Mouse (Mus musculus): ENCODE data around the gene Ccdc113. TPM values are rescaled to one million over a fixed set of nuclear protein-coding genes. Genes with fewer than 3 reads are reported as not detected.

The Ccdc113 gene
- total RNA-seq (2014; fragmentation: Nextera tagmentation) = not detected in 2 replicates
- total RNA-seq (2017) = not detected in 2 replicates

GRCm38 (mm10) chr8:95533584-95534387, at the start of gene Ccdc113:
TSS of gene Ccdc113 (plus strand) at chr8:95534085.
- peak; percentile 89 for ATAC-seq (replicated peaks; ENCODE audit: low FRiP score, low TSS enrichment, poor library complexity, severe bottlenecking)

DNA sequence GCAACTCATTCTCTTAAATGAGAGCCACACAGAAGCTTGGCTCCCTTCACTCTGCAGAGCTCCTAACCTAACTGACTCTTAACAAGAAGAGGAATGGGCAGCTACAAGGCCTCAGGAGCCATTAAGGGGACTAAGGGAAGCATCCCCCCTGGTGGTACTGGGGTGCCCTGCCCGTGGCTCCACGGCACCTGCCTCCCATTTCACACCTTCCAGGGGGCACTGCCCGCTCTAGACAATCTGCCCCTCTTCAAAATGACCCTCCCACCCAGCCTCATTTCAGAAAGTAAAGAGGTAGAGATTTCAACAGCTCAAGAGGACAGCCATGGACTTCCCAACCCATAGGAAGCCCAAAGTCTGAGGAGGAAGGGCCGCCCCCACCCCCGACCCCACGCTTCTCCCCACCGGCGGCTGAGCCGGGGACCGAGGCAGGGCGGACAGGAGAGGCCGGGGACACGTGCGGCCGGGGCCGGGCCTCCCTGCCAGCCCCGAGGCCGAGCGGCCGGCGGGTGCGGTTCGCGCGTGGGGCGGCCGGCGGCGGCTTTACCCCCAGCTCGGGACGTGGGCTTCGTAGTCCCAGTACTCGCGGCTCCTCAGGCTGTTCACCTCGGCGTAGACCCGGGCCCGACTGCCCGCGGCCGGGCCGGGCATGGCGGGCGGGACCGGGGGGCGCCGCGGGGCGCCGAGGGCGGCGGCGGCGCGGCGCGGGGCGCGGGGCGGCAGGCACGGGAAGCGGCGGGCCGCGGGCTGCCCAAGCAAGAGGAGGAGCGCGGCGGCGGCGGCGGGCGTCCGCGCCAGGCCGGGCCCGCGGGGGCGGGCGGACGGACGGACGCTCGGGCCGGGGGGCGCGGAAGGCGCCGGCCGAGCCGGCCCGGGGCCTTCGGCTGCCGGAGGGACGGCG, 45.8 kb upstream of the Ccdc113 start:
- peak; percentile 58; the same call in 1 of the 2 replicates for ATAC-seq (replicated peaks; ENCODE audit: low FRiP score, low TSS enrichment, poor library complexity, severe bottlenecking)

DNA sequence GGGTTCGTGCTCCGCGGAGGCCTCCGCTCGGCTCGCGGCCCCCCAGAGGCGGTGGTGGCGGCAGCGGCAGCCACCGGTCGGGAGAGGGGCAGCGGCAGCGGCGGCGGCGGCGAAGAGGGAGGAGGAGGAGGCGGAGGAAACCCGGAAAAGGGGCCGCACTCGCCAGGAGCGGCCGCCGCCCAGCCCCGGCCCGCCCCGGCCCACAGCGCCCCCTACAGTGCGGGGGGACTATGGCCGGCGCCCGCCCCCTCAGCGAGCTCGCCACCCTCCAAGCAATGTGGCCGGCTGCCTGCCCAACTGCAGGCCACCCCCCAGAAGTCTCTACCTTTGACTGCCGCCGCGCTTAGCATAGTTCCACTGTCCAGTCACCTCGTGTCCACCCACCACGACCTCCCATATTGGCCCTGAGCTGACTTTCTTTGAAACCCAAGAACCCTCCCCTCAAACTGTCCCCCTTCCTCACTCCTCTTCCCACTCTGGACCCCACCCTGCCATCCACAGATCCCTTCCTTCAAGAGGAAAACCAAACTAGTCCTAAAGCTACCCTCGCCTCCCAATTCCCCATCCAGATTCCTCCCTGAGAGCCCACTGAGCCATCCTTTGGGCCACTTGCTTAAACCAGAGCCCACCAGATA, 45.1 kb upstream of the Ccdc113 start:
- peak; percentile 88 for ATAC-seq (replicated peaks; ENCODE audit: low FRiP score, low TSS enrichment, poor library complexity, severe bottlenecking)

GRCm38 (mm10) chr8:95490006-95490405, 43.9 kb upstream of the Ccdc113 start, which contains the start of gene Csnk2a2:
TSS of gene Csnk2a2 (minus strand) at chr8:95490039.
- ATAC-seq (replicated peaks; ENCODE audit: low FRiP score, low TSS enrichment, poor library complexity, severe bottlenecking) = no peak

DNA sequence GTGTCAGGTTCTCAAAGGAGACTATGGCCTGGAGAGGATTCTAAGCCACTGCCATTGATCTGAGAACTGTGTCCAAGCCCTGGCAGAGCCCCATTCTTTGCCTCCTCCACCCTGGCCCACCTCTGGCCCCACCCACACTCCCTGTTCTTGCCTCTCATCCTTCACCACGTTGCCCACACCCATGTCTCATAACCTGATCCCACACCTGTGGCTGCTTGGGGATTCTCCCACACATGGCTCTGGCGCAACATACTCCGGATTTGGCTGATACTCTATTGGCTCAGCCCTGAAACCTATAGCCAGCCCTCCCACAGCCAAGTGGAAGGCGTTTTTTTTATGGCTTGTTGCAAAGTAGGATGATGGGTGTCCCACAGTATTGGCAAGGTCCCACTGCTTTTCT, 41.8 kb upstream of the Ccdc113 start:
- no peak for ATAC-seq (replicated peaks; ENCODE audit: low FRiP score, low TSS enrichment, poor library complexity, severe bottlenecking)

DNA sequence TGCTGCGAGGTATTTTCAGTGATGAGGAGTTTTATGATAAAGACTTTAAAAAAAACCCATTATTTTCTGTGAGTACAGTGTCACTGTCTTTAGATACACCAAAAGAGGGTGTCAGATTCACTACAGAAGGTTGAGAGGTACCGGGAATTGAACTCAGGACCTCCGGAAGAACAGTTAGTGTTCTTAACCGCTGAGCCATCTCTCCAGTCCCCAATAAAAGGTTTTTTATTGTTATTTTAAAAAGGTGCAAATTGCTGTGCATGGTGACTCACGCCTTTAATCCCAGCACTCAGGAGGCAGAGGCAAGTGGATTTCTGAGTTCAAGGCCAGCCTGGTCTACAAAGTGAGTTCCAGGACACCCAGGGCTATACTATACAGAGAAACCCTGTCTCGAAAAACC, 38.4 kb upstream of the Ccdc113 start:
- no peak for ATAC-seq (replicated peaks; ENCODE audit: low FRiP score, low TSS enrichment, poor library complexity, severe bottlenecking)

DNA sequence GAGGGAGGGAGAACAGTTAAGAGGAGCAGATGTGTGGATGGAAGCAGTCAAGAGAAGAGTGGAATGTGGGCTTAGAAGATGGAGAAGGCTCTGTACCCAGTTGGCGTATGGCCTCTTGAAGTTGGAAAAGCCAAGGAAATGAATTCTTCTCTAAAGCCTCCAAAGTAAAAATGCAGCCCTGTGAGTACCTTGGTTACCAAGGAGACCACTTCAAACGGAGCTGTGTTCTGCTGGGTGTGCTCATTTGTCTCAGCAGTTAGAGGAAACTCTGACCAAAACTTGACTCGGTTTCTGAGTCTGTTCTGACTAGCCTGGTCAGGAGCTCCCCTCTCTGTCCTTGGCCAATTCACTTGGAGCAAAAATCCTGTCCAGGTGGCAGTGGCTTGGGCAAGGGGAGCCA, 37.5 kb upstream of the Ccdc113 start:
- no peak for ATAC-seq (replicated peaks; ENCODE audit: low FRiP score, low TSS enrichment, poor library complexity, severe bottlenecking)

DNA sequence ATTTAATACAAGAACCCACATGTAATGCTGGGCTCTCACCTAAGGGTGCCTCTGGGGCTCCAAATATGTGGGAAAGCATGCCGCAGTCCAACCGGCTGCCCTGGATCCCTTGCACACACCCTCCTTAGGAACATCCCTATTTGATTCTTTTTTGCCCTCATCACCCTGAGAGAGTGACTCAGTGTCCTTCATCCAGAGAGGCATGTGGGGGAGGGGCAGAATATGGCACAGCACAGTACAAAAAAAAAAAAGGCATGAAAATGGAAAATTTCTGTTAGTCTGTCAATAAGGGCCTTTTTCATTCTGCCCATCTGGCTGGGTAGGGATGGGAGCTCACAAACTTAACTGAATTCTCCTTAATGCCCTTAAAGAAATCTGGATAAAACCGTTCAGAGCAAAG, 36.1 kb upstream of the Ccdc113 start:
- no peak for ATAC-seq (replicated peaks; ENCODE audit: low FRiP score, low TSS enrichment, poor library complexity, severe bottlenecking)

GRCm38 (mm10) chr8:95499266-95500064, 34.4 kb upstream of the Ccdc113 start:
- ATAC-seq (replicated peaks; ENCODE audit: low FRiP score, low TSS enrichment, poor library complexity, severe bottlenecking) = no peak

DNA sequence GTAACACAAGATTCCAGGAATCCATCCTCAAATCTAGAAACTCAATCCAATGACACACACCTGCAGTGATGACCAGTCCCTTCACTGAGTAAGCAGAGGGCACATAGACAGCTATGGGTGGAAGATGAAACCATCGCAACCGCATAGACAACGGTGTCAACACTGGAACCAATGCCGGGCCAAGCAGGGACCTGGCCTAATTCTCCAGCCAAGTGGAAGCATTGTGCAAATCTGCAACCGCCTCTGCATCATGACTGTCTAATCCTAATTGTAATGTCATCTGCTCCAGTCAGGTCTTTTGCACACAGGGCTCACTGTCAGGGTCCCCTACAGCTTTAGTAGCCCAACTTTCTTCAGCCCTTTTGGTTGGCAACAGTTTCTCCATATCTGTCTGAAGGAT, 33.4 kb upstream of the Ccdc113 start:
- no peak for ATAC-seq (replicated peaks; ENCODE audit: low FRiP score, low TSS enrichment, poor library complexity, severe bottlenecking)

GRCm38 (mm10) chr8:95502431-95502830, 31.5 kb upstream of the Ccdc113 start:
- no peak for ATAC-seq (replicated peaks; ENCODE audit: low FRiP score, low TSS enrichment, poor library complexity, severe bottlenecking)

DNA sequence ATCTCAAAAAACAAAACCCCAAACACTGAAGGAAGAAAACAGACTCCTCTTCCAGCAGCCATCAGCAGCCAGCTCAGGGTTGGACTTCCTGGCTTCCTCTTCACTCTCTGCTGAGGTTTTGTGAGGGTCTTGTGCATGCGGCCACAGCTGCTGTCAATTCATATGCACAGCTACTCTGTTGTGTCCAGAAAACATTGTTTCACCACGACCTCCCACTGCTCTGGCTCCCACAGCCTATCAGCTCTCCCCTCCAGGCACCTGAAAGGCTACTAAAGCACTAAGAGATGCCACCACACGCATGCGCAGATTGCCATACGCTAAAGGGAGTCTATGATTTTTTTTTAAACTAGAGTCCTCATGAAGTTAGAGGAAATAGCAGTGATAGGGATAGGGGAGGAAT, 29.1 kb upstream of the Ccdc113 start:
- no peak for ATAC-seq (replicated peaks; ENCODE audit: low FRiP score, low TSS enrichment, poor library complexity, severe bottlenecking)

DNA sequence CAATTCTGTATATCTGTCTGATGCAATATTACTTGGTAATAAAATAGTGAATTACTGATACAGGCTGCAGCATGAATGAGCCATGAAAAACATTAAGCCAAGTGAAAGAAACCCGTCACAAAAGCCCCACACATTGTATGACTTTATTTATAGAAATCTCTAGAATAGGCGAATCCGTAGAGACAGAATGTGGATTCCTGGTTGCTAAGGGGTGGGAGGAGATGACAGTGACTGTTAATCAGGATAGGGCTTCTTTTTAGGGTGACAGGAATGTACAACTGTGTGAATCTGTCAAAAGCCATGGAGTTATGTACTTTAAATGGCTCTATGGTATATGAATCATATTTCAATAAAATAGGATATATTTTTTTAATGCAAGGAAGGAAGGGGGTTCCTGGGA, 28.3 kb upstream of the Ccdc113 start:
- no peak for ATAC-seq (replicated peaks; ENCODE audit: low FRiP score, low TSS enrichment, poor library complexity, severe bottlenecking)

DNA sequence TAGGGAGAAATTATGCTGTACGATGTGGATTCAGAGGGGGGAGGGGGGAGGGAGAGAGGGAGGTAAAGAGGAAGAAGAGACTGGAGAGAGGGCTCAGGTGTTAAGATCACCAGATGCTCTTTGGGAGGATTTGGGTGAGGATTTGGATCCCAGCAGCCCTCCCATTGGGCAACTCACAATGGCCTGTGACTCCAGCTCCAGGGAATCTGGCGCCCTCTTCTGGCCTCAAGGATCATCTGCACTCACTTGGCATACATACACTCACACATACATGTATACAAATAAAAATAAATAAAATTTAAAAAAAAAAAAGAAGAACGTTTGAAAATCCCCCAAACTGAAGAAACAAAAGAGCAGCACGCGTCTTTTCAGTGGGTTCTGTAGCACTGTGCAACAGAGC, 27.6 kb upstream of the Ccdc113 start:
- no peak for ATAC-seq (replicated peaks; ENCODE audit: low FRiP score, low TSS enrichment, poor library complexity, severe bottlenecking)

- no peak for ATAC-seq (replicated peaks; ENCODE audit: low FRiP score, low TSS enrichment, poor library complexity, severe bottlenecking)
Observed at GRCm38 (mm10) chr8:95512257-95512656, 21.6 kb upstream of the Ccdc113 start.

- ATAC-seq (replicated peaks; ENCODE audit: low FRiP score, low TSS enrichment, poor library complexity, severe bottlenecking) = no peak
Observed at GRCm38 (mm10) chr8:95513219-95513618, 20.7 kb upstream of the Ccdc113 start.

DNA sequence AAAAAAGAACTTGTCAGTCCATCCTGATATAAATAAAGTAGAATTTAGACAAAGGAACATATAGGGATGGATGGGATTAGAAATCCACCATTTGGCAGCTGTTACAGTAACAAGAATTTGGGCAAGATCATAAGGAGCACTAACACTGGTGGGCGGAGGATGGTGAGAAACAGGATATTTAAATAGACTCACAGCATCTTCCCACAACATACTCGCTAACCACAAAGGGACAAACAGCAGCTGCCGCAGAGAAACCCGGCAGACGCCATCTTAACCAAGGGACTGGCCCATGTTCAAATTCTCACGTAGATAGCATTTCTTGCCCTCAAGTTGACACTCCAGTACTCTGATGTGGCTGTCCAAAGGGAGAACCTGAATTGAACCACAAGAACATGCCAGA, 17.0 kb upstream of the Ccdc113 start:
- no peak for ATAC-seq (replicated peaks; ENCODE audit: low FRiP score, low TSS enrichment, poor library complexity, severe bottlenecking)

- ATAC-seq (replicated peaks; ENCODE audit: low FRiP score, low TSS enrichment, poor library complexity, severe bottlenecking) = no peak
Observed at GRCm38 (mm10) chr8:95523991-95524390, 9.9 kb upstream of the Ccdc113 start.

GRCm38 (mm10) chr8:95528194-95528593, 5.7 kb upstream of the Ccdc113 start:
- ATAC-seq (replicated peaks; ENCODE audit: low FRiP score, low TSS enrichment, poor library complexity, severe bottlenecking) = no peak

Measured in megakaryocyte-erythroid progenitor cell, adult 5-6 weeks (primary cell).